Mouse (Mus musculus): ENCODE measurements around the gene Zbtb20.

Zbtb20 gene

DNA sequence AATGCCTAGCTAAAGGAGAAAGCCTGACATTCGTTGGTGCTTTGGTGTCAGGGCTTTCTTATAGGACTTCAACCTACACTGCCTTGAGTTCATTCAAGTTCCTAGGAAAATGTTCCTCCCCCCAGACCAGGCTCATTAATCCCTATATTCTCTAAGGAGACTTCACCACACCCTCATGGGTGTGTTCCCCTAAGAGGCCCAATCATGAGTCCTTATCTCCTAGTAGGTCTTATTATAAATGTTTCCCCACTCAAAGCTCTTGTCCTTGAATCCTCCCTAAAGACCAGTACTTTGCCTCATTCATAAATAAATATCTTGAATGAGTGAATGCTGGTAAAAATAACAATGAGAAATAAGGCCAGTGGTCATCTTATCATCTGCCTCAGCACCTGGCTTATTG lies 772.0 kb downstream of the Zbtb20 start:
- DNase-seq (ENCODE audit: low spot score in 2 of 2), result no peak

DNA sequence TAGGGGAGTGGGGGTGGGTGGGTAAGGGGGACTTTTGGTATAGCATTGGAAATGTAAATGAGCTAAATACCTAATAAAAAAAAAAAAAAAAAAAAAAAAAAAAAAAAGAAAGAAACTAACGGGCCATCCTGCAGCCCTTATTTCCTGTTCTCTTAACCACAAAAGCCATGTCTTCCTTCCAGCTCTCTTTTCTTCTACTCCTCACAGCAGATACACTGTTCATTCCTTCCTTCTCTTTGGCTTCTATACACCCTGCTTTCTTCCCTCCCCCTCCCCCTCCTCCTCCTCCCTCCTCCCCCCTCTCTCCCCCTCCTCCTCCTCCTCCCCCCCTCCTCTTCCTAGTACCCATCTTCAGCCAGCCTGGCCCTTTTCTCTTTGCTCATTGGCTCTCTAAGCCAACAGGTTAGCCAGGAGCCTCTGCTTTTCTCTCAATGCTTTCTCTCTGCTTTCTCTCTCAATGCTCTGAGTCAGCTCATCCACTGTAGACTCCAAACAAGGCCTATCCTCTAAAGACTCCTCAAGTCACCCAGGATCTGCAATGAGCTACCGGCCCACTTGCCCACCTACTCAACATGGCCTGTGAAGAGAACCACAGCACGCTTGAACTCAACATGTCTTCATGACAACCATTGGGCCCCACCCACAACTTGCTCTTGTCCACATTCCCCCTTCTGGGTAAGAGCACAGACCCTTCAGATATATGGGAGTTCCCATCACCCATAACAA lies 774.8 kb downstream of the Zbtb20 start:
- DNase-seq (ENCODE audit: low spot score in 2 of 2), result no peak

DNA sequence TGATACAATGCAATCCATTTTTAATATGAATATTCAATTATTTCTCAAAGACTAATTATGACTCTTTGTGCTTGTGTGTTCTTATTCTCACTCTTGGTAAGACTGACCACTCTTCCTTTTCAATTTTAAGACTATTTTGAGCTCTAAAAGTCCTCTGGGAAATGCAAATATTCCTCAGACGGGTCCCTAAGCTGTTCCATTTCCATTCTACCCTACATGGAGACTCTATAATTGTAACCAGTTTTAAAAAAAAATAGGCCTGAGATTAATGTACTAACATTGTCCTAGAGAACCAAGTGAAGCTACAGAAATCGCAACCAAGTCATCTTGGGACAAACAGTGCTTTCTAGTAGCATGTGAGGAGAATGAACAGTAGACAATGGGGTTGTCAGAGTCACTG lies 777.6 kb downstream of the Zbtb20 start:
- DNase-seq (ENCODE audit: low spot score in 2 of 2), result no peak

DNA sequence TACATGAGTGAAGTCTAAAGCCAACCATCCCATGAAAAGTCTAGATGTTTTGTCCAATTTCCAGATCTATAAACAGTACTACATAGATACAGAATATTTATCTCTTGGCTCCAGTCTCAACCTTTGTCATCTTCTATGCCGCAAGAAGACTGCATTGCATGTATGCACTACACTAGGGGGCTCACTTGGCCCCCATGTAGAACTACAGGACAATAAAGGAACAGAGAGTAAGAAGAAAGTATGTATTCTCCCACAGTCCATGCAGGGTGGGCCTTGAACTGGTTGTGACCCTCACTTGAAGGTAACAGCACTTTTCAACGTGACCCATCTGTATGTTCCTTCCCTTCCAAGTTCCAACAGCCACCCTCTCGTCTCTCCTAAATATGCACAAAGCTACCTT lies 778.6 kb downstream of the Zbtb20 start:
- no peak for DNase-seq (ENCODE audit: low spot score in 2 of 2)

DNA sequence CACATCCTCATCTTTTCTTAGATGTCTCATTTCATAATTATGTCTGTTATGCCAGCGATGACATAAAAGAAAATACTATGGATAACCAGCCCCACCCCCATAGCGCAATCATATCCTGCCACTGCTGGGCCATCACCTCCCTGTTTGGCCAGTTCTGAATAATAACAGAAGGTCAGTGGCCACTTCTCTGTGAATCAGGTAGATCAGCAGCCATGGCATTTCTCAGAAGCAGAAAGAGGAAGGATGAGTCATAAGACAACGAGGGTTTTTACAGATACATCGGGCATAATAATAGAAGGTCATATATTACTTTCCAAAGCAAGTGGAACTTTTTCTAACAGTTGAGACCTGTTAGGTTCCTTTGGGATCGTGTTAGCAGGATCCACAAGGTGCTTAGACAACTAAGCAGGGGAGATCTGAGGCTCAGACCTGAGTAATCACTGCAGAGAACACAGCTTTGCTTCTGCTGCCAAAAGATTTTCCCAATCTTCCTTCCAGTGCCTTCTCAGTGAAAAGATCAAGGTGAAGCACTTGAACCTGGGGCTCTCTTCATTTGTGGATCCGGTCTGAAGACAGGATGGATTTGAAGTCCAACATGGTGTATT lies 779.6 kb downstream of the Zbtb20 start:
- DNase-seq (ENCODE audit: low spot score in 2 of 2), result no peak

DNA sequence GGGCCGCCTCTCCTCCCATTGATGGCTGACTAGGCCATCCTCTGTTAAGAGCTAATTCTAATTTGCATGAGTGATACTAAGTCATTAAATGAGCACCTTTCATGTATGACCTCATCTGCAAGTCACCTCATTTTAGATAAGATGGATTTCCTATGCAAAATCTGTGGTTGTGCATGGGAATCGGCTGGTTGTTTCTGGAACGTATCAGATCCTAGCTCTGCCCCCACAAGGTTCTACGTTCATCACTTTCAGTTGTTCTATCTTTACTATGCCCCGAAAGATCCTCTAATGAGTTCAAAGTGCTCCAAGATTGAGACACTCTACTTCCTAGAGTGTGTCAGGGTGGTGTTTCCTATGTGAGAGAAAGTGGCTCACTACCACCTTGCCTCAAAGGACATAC lies 785.9 kb downstream of the Zbtb20 start:
- no peak for DNase-seq (ENCODE audit: low spot score in 2 of 2)

DNA sequence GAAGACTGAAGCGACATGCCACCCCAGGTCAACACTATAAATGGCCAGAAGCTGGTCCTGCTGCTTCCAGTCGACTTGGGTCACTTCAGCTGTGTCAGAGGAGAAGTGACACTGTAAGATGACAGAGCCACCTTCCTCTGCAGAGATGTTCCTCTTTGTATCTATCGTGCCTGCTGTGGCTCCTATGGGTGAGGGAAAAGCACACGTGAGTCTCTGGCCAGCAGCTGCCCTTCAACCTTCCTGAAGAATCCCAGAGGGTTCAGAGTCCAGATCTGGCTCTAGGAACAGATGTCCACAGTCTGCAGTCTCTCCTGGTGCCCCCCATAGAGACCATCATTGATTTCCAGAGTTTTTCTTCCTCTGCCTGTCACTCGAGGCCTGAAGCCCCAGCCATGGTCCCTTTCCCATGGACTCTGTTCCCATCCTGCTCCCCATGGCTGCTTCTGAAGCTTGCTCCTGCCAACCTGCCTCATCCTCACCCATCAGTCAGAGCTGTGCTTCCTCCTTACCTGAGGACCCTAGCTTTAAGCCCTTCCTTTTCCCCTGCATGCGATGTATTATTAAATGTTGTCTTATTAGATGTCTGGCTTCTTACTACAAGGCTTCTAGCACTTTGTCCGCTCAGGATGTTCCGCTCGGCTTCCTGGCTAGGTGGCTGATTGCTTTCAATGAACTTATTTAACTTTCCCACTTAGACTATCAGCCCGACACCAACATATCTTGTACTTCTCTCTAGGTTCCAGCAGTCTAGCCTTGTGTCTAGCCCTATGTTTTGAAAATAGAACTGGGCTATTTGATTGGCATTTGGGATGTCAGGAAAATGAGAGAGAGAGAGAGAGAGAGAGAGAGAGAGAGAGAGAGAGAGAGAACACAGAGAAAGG lies 786.7 kb downstream of the Zbtb20 start:
- no peak for DNase-seq (ENCODE audit: low spot score in 2 of 2)

DNA sequence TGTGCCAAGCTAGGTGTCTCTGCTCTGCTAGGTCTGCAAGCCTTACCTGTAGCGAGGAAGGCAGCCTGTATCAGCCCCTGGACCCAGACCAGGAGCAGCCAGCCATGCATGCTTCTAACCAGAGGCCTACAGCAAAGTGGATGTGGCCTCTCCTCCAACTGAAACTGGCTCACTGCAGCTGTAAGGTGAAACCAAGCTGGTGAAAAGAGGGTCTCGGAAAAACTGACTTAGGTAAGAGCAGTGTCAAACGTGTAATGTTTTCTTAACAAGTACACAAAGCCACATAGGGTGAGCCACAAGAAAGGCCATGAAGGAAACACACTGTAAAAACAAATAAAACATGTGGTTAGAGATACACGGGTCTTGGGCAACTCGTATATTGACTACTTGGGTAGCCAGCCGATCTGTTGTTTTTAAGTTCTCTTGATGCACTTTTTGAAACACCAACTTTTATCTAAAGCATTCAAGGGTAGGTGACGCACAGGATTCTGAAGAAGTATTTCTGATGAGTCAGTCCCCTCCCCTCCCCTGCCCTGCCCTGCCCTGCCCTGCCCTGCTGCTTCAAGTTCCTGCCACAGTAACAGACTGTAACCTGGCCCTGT lies 788.4 kb downstream of the Zbtb20 start, which contains the start of gene Tigit:
Gene Tigit (minus strand): TSS at position 169 of the 602 bp plus-strand sequence.
- DNase-seq (ENCODE audit: low spot score in 2 of 2), result no peak

DNA sequence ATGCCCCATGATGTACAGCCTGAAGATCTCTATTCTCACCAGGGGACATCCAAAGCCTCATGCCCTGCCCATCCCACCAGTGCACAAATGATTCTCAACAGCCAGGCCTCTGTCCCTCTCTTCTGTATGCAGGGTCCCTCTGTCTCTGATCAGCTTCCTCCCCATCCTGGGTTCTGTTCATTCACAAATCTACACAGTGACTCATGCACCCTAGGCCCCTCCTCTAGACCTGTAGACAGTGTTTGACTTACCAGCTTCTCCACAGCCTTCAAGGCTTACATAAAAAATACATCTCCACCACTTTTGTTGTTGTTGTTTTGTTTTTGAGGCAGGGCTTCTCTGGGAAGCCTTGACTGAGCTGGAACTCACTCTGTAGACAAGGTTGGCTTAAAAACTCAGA lies 789.2 kb downstream of the Zbtb20 start:
- DNase-seq (ENCODE audit: low spot score in 2 of 2), result no peak

DNA sequence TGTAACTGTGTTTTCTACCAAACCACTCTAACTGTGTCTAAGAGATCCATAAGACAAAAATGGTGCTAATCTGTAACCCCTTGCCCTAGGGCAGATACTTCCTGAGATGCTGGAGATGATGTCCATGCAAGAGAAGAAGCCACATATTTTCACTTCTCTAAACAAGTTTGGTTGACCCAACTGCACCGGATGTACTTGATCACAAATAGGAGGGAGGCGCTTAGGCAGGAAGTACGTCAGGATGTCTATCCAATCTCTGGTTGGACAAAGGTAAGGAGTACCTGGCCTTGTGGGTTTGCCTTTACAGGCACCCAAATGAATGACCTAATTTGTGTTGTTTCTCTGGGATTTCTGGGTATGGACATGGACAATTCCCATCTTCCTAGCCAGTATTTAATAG lies 792.6 kb downstream of the Zbtb20 start:
- DNase-seq (ENCODE audit: low spot score in 2 of 2), result no peak

DNA sequence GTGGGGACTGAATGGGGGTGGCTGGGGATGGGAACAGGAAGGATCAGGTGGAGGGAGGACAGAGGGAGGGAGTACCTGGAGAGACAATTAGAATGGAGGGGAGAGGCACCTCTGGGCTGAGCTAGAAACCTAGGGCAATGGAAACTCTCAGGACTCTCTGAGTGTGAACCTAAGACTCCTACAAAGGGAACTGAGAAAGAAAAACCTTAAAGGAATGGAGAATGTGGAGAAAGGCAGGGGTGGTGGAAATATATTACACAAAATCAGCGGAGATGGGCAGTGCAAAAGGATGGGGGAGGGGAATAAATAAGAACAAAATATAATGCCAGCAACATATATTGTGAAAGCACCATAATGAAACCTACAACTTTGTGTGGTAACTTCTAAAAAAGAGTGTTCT lies 796.3 kb downstream of the Zbtb20 start:
- no peak for DNase-seq (ENCODE audit: low spot score in 2 of 2)

DNA sequence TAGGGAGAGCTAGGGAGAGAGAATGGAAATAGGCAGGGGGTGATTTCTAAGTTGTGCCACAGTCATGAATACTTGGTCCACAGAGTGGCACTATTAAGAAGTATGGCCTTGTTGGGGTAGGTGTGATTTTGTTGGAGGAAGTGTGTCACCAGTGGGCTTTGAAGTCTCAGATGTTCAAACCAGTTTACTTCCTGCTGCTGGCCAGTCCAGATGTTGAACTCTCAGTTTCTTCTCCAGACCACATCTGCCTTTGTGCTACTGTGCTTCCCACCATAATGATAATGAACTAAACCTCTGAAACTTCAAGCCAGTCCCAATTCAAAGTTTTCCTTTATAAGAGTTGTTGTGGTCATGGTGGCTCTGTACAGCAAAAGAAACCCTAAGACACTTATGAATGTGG lies 797.0 kb downstream of the Zbtb20 start:
- no peak for DNase-seq (ENCODE audit: low spot score in 2 of 2)

DNA sequence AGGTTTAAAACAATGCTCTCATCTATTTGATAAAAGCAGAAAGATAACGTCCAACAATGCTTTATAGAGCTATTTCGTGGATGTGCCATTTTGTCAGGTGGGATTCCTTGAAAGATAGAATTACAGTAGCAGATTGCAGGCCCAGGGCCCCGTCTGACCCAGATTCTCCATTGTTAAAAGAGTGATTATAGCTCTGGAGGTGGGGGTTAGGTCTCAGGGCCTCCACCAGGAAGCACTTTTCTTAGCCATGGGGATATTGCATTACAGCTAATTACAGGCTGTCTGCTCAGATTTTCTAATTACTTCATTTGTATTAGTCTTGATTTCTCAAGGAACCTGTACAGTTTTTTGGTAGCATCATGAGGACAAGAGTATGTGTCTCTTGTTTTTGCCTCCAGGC lies 798.7 kb downstream of the Zbtb20 start:
- no peak for DNase-seq (ENCODE audit: low spot score in 2 of 2)

DNA sequence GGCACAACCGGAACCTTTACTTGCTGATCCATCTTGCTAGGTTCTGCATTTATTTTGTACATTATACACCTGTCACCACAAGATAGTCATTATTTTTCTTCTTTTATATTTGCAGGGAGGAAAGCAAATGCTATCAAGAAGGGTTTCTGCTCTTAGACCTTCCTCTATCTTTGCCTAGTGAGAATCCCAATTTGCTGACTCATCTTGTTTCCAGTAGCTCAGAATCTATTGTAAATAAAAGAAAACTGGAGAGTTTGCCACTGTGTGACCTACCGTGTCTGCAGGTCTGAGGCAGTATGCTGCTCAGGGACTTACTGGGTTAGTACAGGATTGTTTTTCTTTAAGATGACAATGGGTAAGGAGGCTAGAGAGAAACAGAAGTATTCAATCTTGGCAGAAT lies 812.3 kb downstream of the Zbtb20 start:
- DNase-seq (ENCODE audit: low spot score in 2 of 2), result no peak

DNA sequence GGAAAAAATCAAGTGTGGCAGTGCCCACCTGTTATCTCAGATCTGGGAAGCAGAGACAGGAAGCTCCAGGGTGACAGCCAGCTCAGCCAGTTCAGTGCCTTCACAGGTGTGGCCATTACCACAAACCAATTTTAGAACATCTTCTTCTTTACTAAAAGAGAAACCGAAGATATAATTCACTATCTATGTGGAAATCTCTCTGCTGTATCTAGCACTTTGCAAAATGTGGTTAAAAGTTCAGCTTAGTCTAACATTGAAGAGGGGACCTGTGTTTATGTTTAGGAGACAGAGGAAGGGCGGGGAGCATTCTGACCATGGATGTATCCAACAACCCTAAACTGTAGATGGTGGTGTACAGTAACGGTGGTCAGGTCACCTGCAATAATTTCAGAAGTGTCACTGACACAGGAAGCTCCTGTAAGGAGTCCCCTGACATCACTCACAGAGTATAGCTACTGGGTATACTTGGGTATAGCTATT lies 814.6 kb downstream of the Zbtb20 start:
- DNase-seq (ENCODE audit: low spot score in 2 of 2), result no peak

DNA sequence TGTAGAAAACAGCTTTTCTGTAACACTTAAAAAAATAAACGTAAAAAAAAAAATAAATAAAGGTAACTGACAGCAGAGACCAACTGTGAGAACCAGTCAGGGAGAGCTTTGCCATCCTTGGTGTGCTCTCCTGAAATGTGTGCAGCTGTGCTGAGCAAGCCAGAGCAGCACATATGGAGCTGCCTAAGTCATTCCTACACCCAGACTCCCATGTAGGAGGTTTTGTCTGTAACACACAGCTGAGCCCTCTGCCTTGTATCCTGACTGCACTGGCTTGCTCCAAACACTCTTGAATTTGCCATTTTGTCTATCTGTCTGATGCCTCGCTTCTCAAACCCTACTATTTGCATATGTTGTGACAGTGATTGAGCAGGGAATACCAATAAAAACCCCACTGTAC lies 815.2 kb downstream of the Zbtb20 start:
- DNase-seq (ENCODE audit: low spot score in 2 of 2), result no peak

DNA sequence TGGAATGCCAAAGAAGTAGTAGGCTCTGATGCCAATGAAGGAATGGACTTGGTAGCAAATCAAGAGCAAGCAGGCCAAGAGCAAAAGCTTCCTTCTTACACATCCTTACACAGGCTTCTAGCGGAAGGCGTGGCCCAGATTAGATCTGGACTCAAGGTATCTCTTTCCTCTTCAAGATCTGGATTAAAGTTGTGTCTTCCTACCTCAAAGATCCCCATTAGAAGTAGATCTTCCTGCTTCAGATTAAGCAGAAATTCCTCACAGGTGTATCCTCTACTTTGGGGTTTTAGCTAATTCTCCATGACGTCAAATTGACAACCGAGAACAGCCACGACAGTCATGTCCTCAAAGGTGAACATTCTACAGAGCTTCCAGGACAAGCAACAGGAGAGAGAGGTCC lies 816.1 kb downstream of the Zbtb20 start:
- no peak for DNase-seq (ENCODE audit: low spot score in 2 of 2)
